Mouse (Mus musculus) heart, adult 2 months (tissue): ENCODE data around the gene Mettl23. TPM values are rescaled to one million over a fixed set of nuclear protein-coding genes. Genes with fewer than 3 reads are reported as not detected.
A peak's percentile ranks its signal among the peaks of the same experiment; 100 is the strongest.
"Not testable (repeated sequence)": the region's sequence is repeated elsewhere in the genome, so short reads cannot be mapped to it uniquely, and the experiment has no call there.

Experiments
- DNase-seq, 2 experiments: peaks; one replicate each; pipeline ENCODE4 v3.0.0; 2021
- H3K27ac ChIP-seq: fragments of 200-600 bp; 2 replicates; pipeline ENCODE4 v1.8.1; 2022
- H3K27me3 ChIP-seq: fragments of 200-500 bp; 2 replicates; pipeline ENCODE4 v1.6.1; 2012; ENCODE audit warnings: mild to moderate bottlenecking, low read length, inconsistent platforms, mixed read lengths; ENCODE audit not compliant: control insufficient read depth, insufficient read depth
- H3K36me3 ChIP-seq: fragments of 200-500 bp; 2 replicates; pipeline ENCODE4 v1.6.1; 2012; ENCODE audit warnings: low read length, inconsistent platforms; ENCODE audit not compliant: control insufficient read depth, insufficient read depth
- H3K4me1 ChIP-seq: fragments of 200-500 bp; 2 replicates; pipeline ENCODE4 v1.6.1; 2011; ENCODE audit warnings: low read length; ENCODE audit not compliant: control insufficient read depth, insufficient read depth
- H3K4me3 ChIP-seq: fragments of 200-600 bp; 2 replicates; pipeline ENCODE4 v1.8.1; 2022
- H3K79me2 ChIP-seq: fragments of 200-500 bp; replicated peaks from 2 replicates; pipeline ENCODE4 v1.6.1; 2012; ENCODE audit warnings: mild to moderate bottlenecking, inconsistent platforms, low read length, moderate library complexity, mixed read lengths; ENCODE audit not compliant: control insufficient read depth, insufficient read depth
- H3K9ac ChIP-seq: fragments of 200-500 bp; 2 replicates; pipeline ENCODE4 v1.6.1; 2012; ENCODE audit warnings: low read depth, mild to moderate bottlenecking, control low read depth, inconsistent platforms, low read length, mixed read lengths
- CTCF ChIP-seq: fragments of 200-600 bp; IDR thresholded peaks from 2 replicates; pipeline ENCODE4 v1.8.1; 2022; ENCODE audit warnings: antibody characterized with exemption, mild to moderate bottlenecking, moderate library complexity
- EP300 ChIP-seq: fragments of 200-500 bp; IDR thresholded peaks from 2 replicates; pipeline ENCODE4 v1.6.1; 2011; ENCODE audit warnings: low read depth, low read length, control low read depth; ENCODE audit not compliant: insufficient read depth
- POLR2A ChIP-seq: fragments of 200-500 bp; IDR thresholded peaks from 2 replicates; pipeline ENCODE4 v1.6.1; 2011; ENCODE audit warnings: mild to moderate bottlenecking, low read depth, low read length, control low read depth; ENCODE audit not compliant: insufficient read depth
- whole genome bisulfite sequencing: fragments of 180-500 bp; shearing (Covaris S2); methylation state at CpG from one replicate; pipeline ENCODE4 v1.1.7; 2018; 5-methylcytosine and 5-hydroxymethylcytosine counted together
- intact Hi-C: fragments of 180-260 bp; cut with DNase I; formaldehyde crosslinking; loops from one replicate; pipeline ENCODE4 v1.15.1; 2025
- polyA plus RNA-seq: library from polyadenylated mRNA; depleted of rRNA; stranded (reverse); fragments of >200 nt; gene quantifications from 2 replicates; pipeline ENCODE4 v1.2.3, GENCODE M21; 2012
- total RNA-seq, 2 experiments: library from RNA; stranded (reverse); gene quantifications; 2 replicates each; pipeline ENCODE4 v1.2.3; 2021

The Mettl23 gene
- total and polyA plus RNA-seq, 3 experiments = 34.3 to 40.5 (median 38.3) TPM

- peaks cover 2% of the 10 kb centered on the region for H3K79me2 ChIP-seq
- no peak overlapping the region for H3K9ac ChIP-seq
- intact Hi-C loops = no loop called here
- peaks cover 29% of the 10 kb centered on the region for H3K4me1 ChIP-seq
- no peak overlapping the region for H3K4me3 ChIP-seq
- no peak for DNase-seq
- 42% methylated on average over 10 of the region's 10 CpGs for WGBS
- TF ChIP-seq CTCF = no peak
- no peak for TF ChIP-seq POLR2A
- no peak for TF ChIP-seq EP300
- no peaks in the 10 kb centered on the region for H3K36me3 ChIP-seq
- no peaks in the 10 kb centered on the region for H3K27me3 ChIP-seq
- peak overlapping the region; percentile 43 for H3K27ac ChIP-seq
These were observed 20.9 kb upstream of the Mettl23 start for GRCm38 (mm10) chr11:116822215-116822614.

- no peak overlapping the region for H3K4me3 ChIP-seq
These were observed 20.5 kb upstream of the Mettl23 start for GRCm38 (mm10) chr11:116822626-116823025.

GRCm38 (mm10) chr11:116823255-116823654, 19.8 kb upstream of the Mettl23 start:
- Histone ChIP-seq H3K4me1 (peaks cover 28% of the 10 kb centered on the region), H3K9ac (no peak overlapping the region)

More at GRCm38 (mm10) chr11:116822626-116823025, 20.5 kb upstream of the Mettl23 start:
- peaks cover 29% of the 10 kb centered on the region for H3K4me1 ChIP-seq
- 68% methylated on average over 10 of the region's 10 CpGs for WGBS
- peak overlapping the region; percentile 43; the same call in 1 of the 2 replicates for H3K27ac ChIP-seq
- H3K9ac ChIP-seq = no peak overlapping the region
- peaks cover 2% of the 10 kb centered on the region for H3K79me2 ChIP-seq
- no peaks in the 10 kb centered on the region for H3K36me3 ChIP-seq
- H3K27me3 ChIP-seq = no peaks in the 10 kb centered on the region
- TF ChIP-seq EP300 = no peak
- no peak for TF ChIP-seq CTCF
- TF ChIP-seq POLR2A = no peak
- DNase-seq = no peak
- intact Hi-C loops = no loop called here

GRCm38 (mm10) chr11:116823885-116824284, 19.2 kb upstream of the Mettl23 start:
- 98% methylated on average over 10 of the region's 10 CpGs for WGBS
- H3K4me3 ChIP-seq, DNase-seq, intact Hi-C loops, H3K79me2 ChIP-seq, H3K27ac ChIP-seq, H3K36me3 ChIP-seq, H3K27me3 ChIP-seq, H3K9ac ChIP-seq: not testable (repeated sequence)
- H3K4me1 ChIP-seq = peaks cover 30% of the 10 kb centered on the region

More at GRCm38 (mm10) chr11:116823255-116823654, 19.8 kb upstream of the Mettl23 start:
- Histone ChIP-seq H3K36me3 (no peaks in the 10 kb centered on the region), H3K4me3 (no peak overlapping the region), H3K27ac (no peak overlapping the region), H3K79me2 (peaks cover 2% of the 10 kb centered on the region; the same call in 1 of the 2 replicates), H3K27me3 (no peaks in the 10 kb centered on the region)
- no peak for DNase-seq
- 97% methylated on average over 2 of the region's 2 CpGs for WGBS
- TF ChIP-seq EP300 (no peak), CTCF (no peak)
- intact Hi-C loops = no loop called here

GRCm38 (mm10) chr11:116825230-116825629, 17.8 kb upstream of the Mettl23 start:
- Histone ChIP-seq H3K36me3 (no peaks in the 10 kb centered on the region), H3K79me2 (peaks cover 2% of the 10 kb centered on the region; the same call in 1 of the 2 replicates), H3K27ac (peak overlapping the region; percentile 36; the same call in 1 of the 2 replicates), H3K4me1 (peaks cover 22% of the 10 kb centered on the region), H3K4me3 (no peak overlapping the region), H3K27me3 (no peaks in the 10 kb centered on the region), H3K9ac (peak overlapping the region; percentile 45; the same call in 1 of the 2 replicates)
- no peak for DNase-seq
- intact Hi-C loops = no loop called here
- TF ChIP-seq CTCF (no peak), EP300 (no peak), POLR2A (no peak)
- 33% methylated on average over 5 of the region's 5 CpGs for WGBS

- intact Hi-C loops = loop anchor here (2.0 kb wide), 1 partner anchor 16 kb away; the partner anchor contains the start of genes Jmjd6 and Mettl23
- no peak for DNase-seq
- peak overlapping the region; percentile 87 for H3K4me3 ChIP-seq
- peak overlapping the region; percentile 93 for H3K9ac ChIP-seq
- peaks cover 9% of the 10 kb centered on the region for H3K4me1 ChIP-seq
- 32% methylated on average over 17 of the region's 17 CpGs for WGBS
- H3K27ac ChIP-seq = peak overlapping the region; percentile 90
- H3K27me3 ChIP-seq = no peaks in the 10 kb centered on the region
- peaks cover 2% of the 10 kb centered on the region; the same call in 1 of the 2 replicates for H3K79me2 ChIP-seq
- TF ChIP-seq POLR2A (no peak), EP300 (no peak), CTCF (no peak)
- H3K36me3 ChIP-seq = no peaks in the 10 kb centered on the region
These were observed 16.3 kb upstream of the Mettl23 start for GRCm38 (mm10) chr11:116826550-116827504.
